Mouse (Mus musculus): ENCODE data around the gene Coq7. TPM values are rescaled to one million over a fixed set of nuclear protein-coding genes. Genes with fewer than 3 reads are reported as not detected.

Coq7 gene
- total and polyA plus RNA-seq, 2 experiments from 2014 or later: 48.3 to 115 TPM

GRCm38 (mm10) chr7:118480160-118480709 lies 52.9 kb downstream of the Coq7 start:
- DNase-seq (no peak), ATAC-seq (no peak)
- no peak overlapping the region for H3K9ac ChIP-seq
- no peaks in the 10 kb centered on the region for H3K4me1 ChIP-seq (ENCODE audit: insufficient read depth)
- H3K27ac ChIP-seq (ENCODE audit: low read depth, low read length): no peak overlapping the region
- H3K9me3 ChIP-seq (ENCODE audit: low read length): no peaks in the 10 kb centered on the region
- H3K36me3 ChIP-seq (ENCODE audit: insufficient read depth): no peaks in the 10 kb centered on the region
- H3K4me2 ChIP-seq (ENCODE audit: low read depth): no peak overlapping the region
- no peak overlapping the region for H3K4me3 ChIP-seq (ENCODE audit: low read depth, low read length)
- TF ChIP-seq CTCF (IDR thresholded peaks at IDR 0.05; ENCODE audit: low read depth): no peak
- 85% methylated on average over 9 of the region's 9 CpGs for WGBS
- H3K27me3 ChIP-seq (ENCODE audit: insufficient read depth, low read length): no peaks in the 10 kb centered on the region

GRCm38 (mm10) chr7:118478835-118479312 lies 54.3 kb downstream of the Coq7 start:
- H3K36me3 ChIP-seq (ENCODE audit: insufficient read depth): no peaks in the 10 kb centered on the region
- no peak overlapping the region for H3K4me3 ChIP-seq (ENCODE audit: low read depth, low read length)
- no peaks in the 10 kb centered on the region for H3K27me3 ChIP-seq (ENCODE audit: insufficient read depth, low read length)
- no peak for TF ChIP-seq CTCF (IDR thresholded peaks at IDR 0.05; ENCODE audit: low read depth)
- ATAC-seq: no peak
- H3K9ac ChIP-seq: no peak overlapping the region
- H3K9me3 ChIP-seq (ENCODE audit: low read length): no peaks in the 10 kb centered on the region
- H3K4me1 ChIP-seq (ENCODE audit: insufficient read depth): no peaks in the 10 kb centered on the region
- no peak overlapping the region for H3K4me2 ChIP-seq (ENCODE audit: low read depth)
- no peak for DNase-seq
- 66% methylated on average over 3 of the region's 3 CpGs for WGBS
- no peak overlapping the region for H3K27ac ChIP-seq (ENCODE audit: low read depth, low read length)

- WGBS: 53% methylated on average over 5 of the region's 5 CpGs
- Histone ChIP-seq H3K27me3 (ENCODE audit: insufficient read depth, low read length) (no peaks in the 10 kb centered on the region), H3K9ac (no peak overlapping the region)
Measured at GRCm38 (mm10) chr7:118476428-118476827, 56.7 kb downstream of the Coq7 start.

DNA sequence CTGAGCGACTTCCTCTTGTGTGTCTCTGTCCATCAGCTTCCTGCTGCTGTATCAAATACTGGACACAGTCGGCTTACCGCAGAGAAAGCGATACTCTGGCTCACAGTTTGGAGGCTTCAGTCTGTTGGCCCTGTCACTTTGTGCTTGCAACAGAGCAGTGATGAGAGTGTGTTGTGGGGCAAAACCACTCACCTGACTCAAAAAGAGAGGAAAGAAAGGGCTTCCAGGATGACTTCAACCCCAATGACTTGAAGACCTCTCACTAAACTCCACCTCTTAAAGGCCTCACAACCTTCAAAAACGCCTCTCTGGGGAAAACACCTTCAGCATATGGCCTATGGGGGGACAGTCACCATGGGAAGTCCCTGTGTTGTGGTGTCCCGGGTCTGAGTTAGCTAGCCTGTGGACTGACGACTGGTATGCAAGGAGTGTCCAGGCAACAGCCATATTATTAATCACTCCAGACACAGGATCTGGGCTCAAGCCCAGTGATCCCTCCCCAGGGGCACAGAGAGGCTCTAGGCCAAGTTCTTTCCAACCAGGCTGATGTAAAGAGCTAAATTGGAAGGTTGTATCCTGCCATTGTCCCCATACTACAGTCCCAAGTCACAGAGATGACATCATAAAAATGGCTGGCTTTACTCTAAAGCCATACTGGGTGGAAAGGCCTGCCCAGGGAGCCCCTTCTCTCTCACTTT lies 58.0 kb downstream of the Coq7 start:
- TF ChIP-seq CTCF (IDR thresholded peaks at IDR 0.05; ENCODE audit: low read depth): no peak
- H3K27ac ChIP-seq (ENCODE audit: low read depth, low read length): no peak overlapping the region
- WGBS: 82% methylated on average over 7 of the region's 7 CpGs

More at GRCm38 (mm10) chr7:118476428-118476827, 56.7 kb downstream of the Coq7 start:
- Histone ChIP-seq H3K9me3 (ENCODE audit: low read length) (no peaks in the 10 kb centered on the region), H3K4me1 (ENCODE audit: insufficient read depth) (no peaks in the 10 kb centered on the region), H3K4me2 (ENCODE audit: low read depth) (no peak overlapping the region), H3K4me3 (ENCODE audit: low read depth, low read length) (no peak overlapping the region), H3K36me3 (ENCODE audit: insufficient read depth) (no peaks in the 10 kb centered on the region), H3K27ac (ENCODE audit: low read depth, low read length) (no peak overlapping the region)
- ATAC-seq (no peak), DNase-seq (no peak)
- no peak for TF ChIP-seq CTCF (IDR thresholded peaks at IDR 0.05; ENCODE audit: low read depth)

GRCm38 (mm10) chr7:118472886-118473285 lies 60.3 kb downstream of the Coq7 start:
- H3K27ac ChIP-seq (ENCODE audit: low read depth, low read length): no peak overlapping the region
- no peak for TF ChIP-seq CTCF (IDR thresholded peaks at IDR 0.05; ENCODE audit: low read depth)
- H3K4me3 ChIP-seq (ENCODE audit: low read depth, low read length): no peak overlapping the region
- no peak for DNase-seq
- H3K4me2 ChIP-seq (ENCODE audit: low read depth): no peak overlapping the region
- H3K4me1 ChIP-seq (ENCODE audit: insufficient read depth): no peaks in the 10 kb centered on the region
- no peak for ATAC-seq
- H3K9ac ChIP-seq: no peak overlapping the region
- no peaks in the 10 kb centered on the region for H3K36me3 ChIP-seq (ENCODE audit: insufficient read depth)
- H3K27me3 ChIP-seq (ENCODE audit: insufficient read depth, low read length): no peaks in the 10 kb centered on the region
- WGBS: 91% methylated on average over 1 of the region's 1 CpGs
- no peaks in the 10 kb centered on the region for H3K9me3 ChIP-seq (ENCODE audit: low read length)

More for the DNA sequence above, 58.0 kb downstream of the Coq7 start:
- H3K4me2 ChIP-seq (ENCODE audit: low read depth): no peak overlapping the region
- ATAC-seq (no peak), DNase-seq (no peak)
- H3K36me3 ChIP-seq (ENCODE audit: insufficient read depth): no peaks in the 10 kb centered on the region
- no peaks in the 10 kb centered on the region for H3K4me1 ChIP-seq (ENCODE audit: insufficient read depth)
- H3K27me3 ChIP-seq (ENCODE audit: insufficient read depth, low read length): no peaks in the 10 kb centered on the region
- no peak overlapping the region for H3K4me3 ChIP-seq (ENCODE audit: low read depth, low read length)
- no peaks in the 10 kb centered on the region for H3K9me3 ChIP-seq (ENCODE audit: low read length)
- no peak overlapping the region for H3K9ac ChIP-seq

GRCm38 (mm10) chr7:118468060-118468459 lies 65.1 kb downstream of the Coq7 start:
- Histone ChIP-seq H3K9me3 (ENCODE audit: low read length) (no peaks in the 10 kb centered on the region), H3K36me3 (ENCODE audit: insufficient read depth) (no peaks in the 10 kb centered on the region), H3K27me3 (ENCODE audit: insufficient read depth, low read length) (no peaks in the 10 kb centered on the region), H3K27ac (ENCODE audit: low read depth, low read length) (no peak overlapping the region), H3K4me2 (ENCODE audit: low read depth) (no peak overlapping the region), H3K4me3 (ENCODE audit: low read depth, low read length) (no peak overlapping the region), H3K4me1 (ENCODE audit: insufficient read depth) (0 out of 2 replicates have a peak, but pooled peaks cover 4% of the 10 kb centered on the region), H3K9ac (no peak overlapping the region)
- no peak for DNase-seq
- 98% methylated on average over 3 of the region's 3 CpGs for WGBS
- no peak for TF ChIP-seq CTCF (IDR thresholded peaks at IDR 0.05; ENCODE audit: low read depth)
- no peak for ATAC-seq

DNA sequence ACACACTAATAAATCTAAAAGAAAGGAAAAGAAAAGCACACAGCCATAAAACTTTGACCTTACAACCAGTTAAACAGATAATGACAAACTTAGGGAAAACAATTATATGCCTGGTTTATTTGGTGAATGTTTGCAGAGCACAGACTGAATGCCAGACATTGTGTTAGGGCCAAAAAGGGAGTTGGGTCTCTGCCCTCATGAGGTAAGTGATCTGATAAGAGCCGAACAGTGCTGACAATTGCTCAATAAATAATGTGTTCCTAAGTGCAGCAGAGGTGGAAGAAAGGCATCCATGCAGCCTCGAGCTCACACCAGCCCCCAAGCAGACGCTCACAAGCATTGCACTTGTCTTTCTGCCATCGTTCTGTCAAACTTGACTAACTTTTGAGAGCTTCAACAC lies 68.7 kb downstream of the Coq7 start:
- Histone ChIP-seq H3K36me3 (ENCODE audit: insufficient read depth) (no peaks in the 10 kb centered on the region), H3K27ac (ENCODE audit: low read depth, low read length) (no peak overlapping the region), H3K4me1 (ENCODE audit: insufficient read depth) (0 out of 2 replicates have a peak, but pooled peaks cover 8% of the 10 kb centered on the region), H3K9me3 (ENCODE audit: low read length) (no peaks in the 10 kb centered on the region), H3K4me3 (ENCODE audit: low read depth, low read length) (no peak overlapping the region), H3K4me2 (ENCODE audit: low read depth) (no peak overlapping the region), H3K27me3 (ENCODE audit: insufficient read depth, low read length) (no peaks in the 10 kb centered on the region), H3K9ac (no peak overlapping the region)
- no peak for DNase-seq
- WGBS: 58% methylated on average over 4 of the region's 4 CpGs
- TF ChIP-seq CTCF (IDR thresholded peaks at IDR 0.05; ENCODE audit: low read depth): no peak
- no peak for ATAC-seq

Measured in forebrain, postnatal 0 days (tissue).